Mouse (Mus musculus): ENCODE data around the gene Clcn1.

Clcn1 gene

DNA sequence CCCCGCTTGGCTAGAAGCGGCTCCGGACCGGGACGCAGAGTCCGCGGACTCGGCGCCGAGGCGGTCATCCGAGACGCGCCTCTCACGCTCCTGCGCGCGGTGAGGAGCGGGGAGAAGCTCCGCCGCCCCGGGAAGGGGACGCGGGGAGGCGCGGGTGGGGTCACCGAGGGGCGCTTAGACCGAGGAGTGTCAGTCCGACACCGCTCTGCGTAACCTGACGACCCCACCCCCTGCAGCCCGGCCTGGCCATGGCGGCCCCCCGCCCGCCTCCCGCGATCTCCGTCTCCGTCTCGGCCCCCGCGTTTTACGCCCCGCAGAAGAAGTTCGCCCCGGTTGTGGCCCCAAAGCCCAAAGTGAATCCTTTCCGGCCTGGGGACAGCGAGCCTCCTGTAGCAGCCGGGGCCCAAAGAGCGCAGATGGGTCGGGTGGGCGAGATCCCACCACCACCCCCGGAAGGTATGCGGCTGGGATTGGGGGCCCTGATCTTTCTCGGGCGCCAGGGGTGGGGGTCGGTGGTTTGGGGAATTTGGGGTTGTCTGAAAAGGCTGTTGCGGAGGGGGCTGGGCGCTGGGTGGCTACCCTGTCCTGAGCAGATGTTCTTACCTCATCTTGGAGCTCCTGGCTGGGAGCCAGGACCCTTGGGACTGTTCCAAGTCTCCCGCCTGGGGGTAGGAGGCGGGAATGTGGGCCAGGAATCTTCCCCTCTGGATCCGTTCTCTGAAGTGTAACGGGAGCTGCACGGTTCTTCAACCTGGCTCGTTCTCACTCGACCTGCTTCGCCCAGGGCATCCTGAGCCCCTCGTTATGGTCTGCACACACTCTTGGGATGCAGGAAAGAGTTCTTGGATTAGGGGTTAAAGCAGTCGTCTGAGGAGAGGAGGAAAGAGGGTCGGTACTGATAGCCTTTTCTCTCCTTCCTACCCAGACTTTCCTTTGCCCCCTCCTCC lies 63.8 kb downstream of the Clcn1 start:
- DNase-seq (ENCODE audit: low read depth): no peak

- no peak for DNase-seq (ENCODE audit: low read depth)
Observed at GRCm38 (mm10) chr6:42350968-42351775, 64.7 kb downstream of the Clcn1 start.

DNA sequence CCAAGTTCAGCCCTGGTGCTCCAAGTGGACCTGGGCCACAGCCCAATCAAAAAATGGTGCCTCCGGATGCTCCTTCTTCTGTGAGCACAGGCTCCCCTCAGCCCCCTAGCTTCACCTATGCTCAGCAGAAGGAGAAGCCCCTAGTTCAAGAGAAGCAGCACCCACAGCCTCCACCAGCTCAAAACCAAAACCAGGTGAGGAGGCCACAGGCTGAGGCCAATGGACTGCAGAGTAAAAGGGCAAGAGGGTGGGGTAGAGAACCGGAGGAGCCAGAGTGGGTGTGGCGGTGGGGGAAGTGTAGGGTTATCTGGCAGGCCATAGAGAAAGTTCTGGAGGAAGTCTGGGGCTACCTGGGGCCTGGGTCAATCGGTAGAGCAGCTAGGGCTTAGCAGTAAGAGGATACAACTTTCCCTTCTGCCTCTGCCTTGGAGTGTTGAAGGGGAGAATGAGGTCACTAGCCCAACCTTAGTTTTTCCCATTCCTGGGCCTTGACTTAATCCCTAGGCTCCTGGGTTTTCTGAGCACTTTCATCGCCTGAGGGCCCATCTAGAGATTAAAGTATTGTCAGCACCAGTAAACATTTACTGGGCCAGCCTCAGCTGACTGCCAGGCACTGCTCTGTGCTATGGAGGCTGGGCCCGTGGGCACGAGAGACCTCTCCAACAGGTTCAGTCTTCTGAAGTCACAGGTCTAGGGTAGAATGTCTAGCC lies 65.4 kb downstream of the Clcn1 start:
- no peak for DNase-seq (ENCODE audit: low read depth)

DNA sequence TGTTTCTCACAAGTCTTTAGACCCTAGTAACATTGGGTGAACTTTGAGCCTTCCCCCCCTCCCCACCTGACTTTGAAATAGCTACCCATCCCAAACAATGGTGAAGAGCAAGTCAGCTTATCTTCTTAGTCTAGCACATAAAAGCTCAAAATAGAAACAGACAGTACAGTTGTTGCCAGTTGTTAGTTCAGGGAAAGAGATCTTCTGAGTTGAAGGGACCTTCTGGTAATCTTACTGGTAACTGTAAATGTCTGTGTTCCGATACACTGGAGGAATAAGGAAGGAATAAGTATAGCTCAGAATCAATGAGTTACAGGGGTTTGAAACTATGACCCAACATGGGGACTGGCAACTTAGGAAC lies 66.0 kb downstream of the Clcn1 start:
- DNase-seq (ENCODE audit: low read depth): no peak

DNA sequence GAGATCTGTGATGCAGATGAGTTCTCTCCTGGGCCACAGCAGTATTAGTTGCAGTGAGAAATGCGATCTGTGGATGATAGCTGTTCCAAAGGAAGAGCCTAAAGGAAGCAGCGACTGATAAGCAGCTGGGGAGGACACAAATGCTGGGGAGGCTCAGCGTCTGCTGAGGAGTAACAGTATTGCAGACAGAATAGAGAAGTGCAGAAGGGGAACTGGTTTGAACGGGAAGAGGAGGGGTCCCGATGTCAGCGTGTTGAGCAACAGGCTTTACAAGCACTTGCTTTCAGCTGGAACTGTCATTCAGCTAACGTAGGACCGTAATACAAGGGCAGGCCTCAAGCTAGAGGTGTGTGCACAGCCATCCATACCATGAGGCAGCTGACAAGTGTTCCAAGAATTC lies 66.7 kb downstream of the Clcn1 start:
- DNase-seq (ENCODE audit: low read depth): no peak

DNA sequence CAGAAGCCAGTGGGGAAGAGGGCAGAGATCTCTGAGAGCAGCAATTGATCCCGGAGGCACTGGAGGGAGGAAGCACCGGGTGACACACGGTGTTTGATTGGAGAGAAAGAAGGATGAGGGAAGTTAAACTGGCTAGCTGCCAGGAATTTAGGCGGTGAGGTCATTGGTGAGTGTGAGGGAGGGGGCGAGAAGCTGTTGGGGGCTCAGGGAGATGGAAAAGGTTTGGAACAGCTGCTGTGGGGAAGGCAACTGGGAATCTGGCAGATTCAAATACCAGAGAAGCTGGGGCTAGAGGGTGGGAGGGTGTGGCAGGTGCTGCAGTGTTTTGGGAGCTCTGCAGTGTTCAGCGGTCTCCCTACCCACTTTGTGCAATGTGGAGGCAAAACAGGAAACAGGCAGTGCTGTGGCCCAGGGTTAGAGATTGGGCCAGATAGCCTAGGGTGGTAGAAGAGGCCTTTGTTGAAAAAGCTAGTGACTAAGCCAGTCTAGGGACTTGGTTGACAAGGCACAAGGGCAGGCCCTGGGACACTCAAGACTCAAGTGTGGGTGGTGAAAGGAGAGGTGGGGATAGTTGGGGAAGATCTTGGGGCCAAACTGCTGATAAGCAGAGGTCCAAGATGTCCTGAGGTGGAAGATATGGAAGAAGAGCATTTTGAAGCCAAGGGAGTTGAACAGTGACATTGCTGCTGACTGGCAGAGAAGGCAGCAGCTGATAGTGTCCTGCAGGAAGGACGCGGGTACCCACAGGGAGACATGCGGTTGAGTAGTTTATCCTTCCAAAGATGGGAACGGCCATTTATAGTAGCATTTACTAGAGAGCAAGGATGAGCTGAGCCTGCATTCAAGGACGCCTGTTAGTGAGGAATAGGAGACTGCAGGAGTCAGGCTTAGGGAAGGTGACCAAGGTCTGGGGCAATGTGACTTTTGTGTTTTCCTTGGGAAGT lies 67.9 kb downstream of the Clcn1 start:
- DNase-seq (ENCODE audit: low read depth): no peak

GRCm38 (mm10) chr6:42355366-42355765 lies 68.9 kb downstream of the Clcn1 start:
- DNase-seq (ENCODE audit: low read depth): no peak

DNA sequence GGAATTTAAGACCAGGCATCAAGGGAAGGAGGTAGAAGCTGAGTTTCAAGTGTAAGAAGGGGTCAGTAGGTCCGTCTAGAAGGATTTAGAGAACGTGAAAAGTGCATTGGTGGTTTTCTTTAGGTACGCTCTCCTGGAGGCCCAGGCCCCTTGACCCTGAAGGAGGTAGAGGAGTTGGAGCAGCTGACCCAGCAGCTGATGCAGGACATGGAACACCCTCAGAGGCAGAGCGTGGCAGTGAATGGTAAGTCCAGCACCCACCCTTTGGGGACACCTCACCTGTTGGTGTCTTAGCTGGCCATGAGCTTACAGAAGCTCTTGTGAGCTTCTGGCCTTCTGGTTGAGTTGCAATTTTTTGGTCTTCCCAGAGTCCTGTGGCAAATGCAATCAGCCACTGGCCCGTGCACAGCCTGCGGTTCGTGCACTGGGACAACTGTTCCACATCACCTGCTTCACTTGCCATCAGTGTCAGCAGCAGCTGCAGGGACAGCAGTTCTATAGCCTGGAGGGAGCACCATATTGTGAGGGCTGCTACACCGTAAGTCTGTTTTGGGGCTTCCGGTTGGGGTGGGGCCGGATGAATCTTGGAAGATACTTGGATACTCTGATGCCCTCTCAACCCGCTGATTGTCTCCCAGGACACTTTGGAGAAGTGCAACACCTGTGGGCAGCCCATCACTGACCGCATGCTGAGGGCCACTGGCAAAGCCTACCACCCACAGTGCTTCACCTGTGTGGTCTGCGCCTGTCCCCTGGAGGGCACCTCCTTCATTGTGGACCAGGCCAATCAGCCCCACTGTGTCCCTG lies 69.5 kb downstream of the Clcn1 start:
- no peak for DNase-seq (ENCODE audit: low read depth)

- no peak for DNase-seq (ENCODE audit: low read depth)
Observed at GRCm38 (mm10) chr6:42356913-42357312, 70.4 kb downstream of the Clcn1 start.

- DNase-seq (ENCODE audit: low read depth): no peak
Observed at GRCm38 (mm10) chr6:42357901-42358300, 71.4 kb downstream of the Clcn1 start.

DNA sequence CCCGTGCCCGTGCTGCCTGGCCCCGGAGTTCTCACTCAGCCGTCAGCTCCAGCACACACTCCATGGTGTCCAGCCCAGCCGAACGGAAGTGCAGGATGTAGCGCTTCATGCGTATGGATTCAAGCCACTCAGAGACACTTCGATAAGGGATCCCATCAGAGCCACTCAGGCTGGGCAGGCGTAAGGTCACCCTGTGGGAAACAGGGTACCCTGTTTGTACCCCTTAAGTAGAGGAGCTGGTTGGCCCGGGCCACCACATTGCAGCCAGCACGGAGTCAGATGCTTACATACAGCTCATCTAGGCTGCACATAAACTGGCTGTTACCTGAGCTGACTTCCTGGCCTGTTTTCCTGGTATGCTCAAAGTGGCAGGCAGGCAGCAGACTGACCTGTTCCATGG lies 72.4 kb downstream of the Clcn1 start:
- DNase-seq (ENCODE audit: low read depth): no peak

GRCm38 (mm10) chr6:42359364-42360147 lies 73.1 kb downstream of the Clcn1 start:
- no peak for DNase-seq (ENCODE audit: low read depth)

DNA sequence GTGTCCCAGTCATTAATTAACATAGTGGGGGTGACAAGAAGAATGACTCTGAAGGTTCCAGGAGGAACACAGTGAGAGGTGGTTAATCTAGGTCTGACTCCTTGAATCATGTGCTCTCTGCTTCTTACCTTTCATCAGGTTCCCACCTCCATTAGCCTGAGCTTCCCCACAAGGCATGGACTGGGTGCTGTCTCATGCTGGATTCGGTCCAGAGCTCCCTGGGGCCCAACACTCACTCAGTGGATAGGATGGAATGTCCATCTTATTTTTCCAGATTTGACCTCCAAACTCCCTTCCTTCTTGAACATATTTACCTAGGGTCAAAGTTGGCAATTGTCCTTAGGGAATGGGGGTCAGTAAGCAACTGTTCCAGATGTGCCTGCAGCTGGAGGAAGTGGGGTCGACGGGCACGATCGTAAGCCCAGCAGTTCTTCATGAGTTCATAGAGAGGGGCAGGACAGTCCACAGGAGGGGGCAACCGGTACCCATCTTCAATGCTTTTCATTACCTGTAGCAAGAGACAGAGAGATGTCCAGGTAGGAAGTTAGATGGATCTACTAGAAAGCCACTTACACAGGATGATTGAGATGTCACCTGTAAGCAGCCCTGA lies 73.9 kb downstream of the Clcn1 start:
- no peak for DNase-seq (ENCODE audit: low read depth)

- DNase-seq (ENCODE audit: low read depth): no peak
Observed at GRCm38 (mm10) chr6:42361041-42361895, 74.8 kb downstream of the Clcn1 start.

- DNase-seq (ENCODE audit: low read depth): no peak
Observed at GRCm38 (mm10) chr6:42362074-42362473, 75.6 kb downstream of the Clcn1 start.

DNA sequence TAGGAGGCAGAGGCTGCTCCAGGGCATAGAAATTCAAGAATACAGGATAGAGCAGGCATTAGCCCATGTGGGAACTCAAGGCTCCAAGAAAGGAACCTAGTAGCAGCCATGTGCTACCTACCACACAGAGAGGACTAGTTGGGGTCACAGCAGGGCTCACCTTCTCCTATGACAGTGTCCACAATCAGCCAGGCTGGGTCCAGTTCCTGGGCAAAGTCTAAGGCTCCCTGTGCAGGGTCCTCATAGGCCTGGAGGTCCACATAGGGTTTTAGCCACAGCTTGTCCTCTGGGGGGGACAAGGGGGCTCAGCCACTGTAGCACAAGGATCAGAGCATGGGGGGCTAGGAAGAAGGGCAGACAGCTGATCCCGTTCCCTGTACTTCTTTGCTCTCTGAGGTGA lies 76.0 kb downstream of the Clcn1 start:
- no peak for DNase-seq (ENCODE audit: low read depth)

- no peak for DNase-seq (ENCODE audit: low read depth)
Observed at GRCm38 (mm10) chr6:42362974-42363373, 76.5 kb downstream of the Clcn1 start.

DNA sequence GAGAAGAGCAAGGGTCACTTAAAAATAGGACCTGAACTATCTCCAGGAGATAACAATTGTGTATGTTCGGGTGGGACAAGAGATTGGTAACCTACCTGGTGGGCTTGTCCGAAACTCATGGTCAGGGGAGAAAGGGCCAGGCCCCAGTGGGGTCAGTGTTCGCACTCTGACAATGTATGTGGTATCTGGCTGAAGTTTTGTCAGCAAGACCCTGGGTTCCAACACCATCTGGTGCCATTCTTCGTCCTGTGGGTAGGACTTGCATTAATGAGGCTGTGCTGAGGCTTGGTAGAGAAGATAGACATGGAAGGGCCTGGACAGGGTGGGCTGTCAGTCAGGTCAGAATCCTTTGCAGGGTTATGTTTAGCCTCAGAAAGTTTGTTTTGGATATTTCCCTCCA lies 77.6 kb downstream of the Clcn1 start:
- no peak for DNase-seq (ENCODE audit: low read depth)

Data from fibroblast of lung, adult 2 months (primary cell).